Mouse (Mus musculus) MN1 (cell line): ENCODE results near the gene Adk.

Experiments
- DNase-seq: peaks from one replicate; pipeline ENCODE4 v3.0.0-alpha.2; 2016; ENCODE audit warnings: low spot score

The Adk gene

GRCm38 (mm10) chr14:21052112-21052780 is at the start of gene Adk, which contains the start of gene Ap3m1:
TSS of gene Adk (plus strand) at chr14:21052574.
TSS of gene Ap3m1 (minus strand) at chr14:21052508.
- peak; percentile 91 for DNase-seq

- DNase-seq, result no peak
Observed at GRCm38 (mm10) chr14:21013800-21014334, 38.5 kb upstream of the Adk start.

- DNase-seq, result no peak
Observed at GRCm38 (mm10) chr14:21017871-21018270, 34.5 kb upstream of the Adk start.

- peak; percentile 53 for DNase-seq
Observed at GRCm38 (mm10) chr14:21018977-21019376, 33.4 kb upstream of the Adk start.

- no peak for DNase-seq
Observed at GRCm38 (mm10) chr14:21020435-21020834, 31.9 kb upstream of the Adk start.

GRCm38 (mm10) chr14:21027542-21027941 is 24.8 kb upstream of the Adk start:
- DNase-seq, result no peak

GRCm38 (mm10) chr14:21029025-21029659 is 23.2 kb upstream of the Adk start:
- no peak for DNase-seq

GRCm38 (mm10) chr14:21031783-21032511 is 20.4 kb upstream of the Adk start:
- peak; percentile 64 for DNase-seq

- no peak for DNase-seq
Observed at GRCm38 (mm10) chr14:21034271-21034670, 18.1 kb upstream of the Adk start.

- DNase-seq, result no peak
Observed at GRCm38 (mm10) chr14:21034791-21035190, 17.6 kb upstream of the Adk start.

- DNase-seq, result no peak
Observed at GRCm38 (mm10) chr14:21039077-21039476, 13.3 kb upstream of the Adk start.

GRCm38 (mm10) chr14:21039623-21040022 is 12.8 kb upstream of the Adk start:
- no peak for DNase-seq

GRCm38 (mm10) chr14:21047840-21048239 is 4.5 kb upstream of the Adk start:
- no peak for DNase-seq

GRCm38 (mm10) chr14:21048879-21049278 is 3.5 kb upstream of the Adk start:
- DNase-seq, result no peak

GRCm38 (mm10) chr14:21050734-21051133 is 1.6 kb upstream of the Adk start:
- peak; percentile 38 for DNase-seq

GRCm38 (mm10) chr14:21051380-21052111 is 828 bp upstream of the Adk start:
- DNase-seq, result peak; percentile 46

- peak; percentile 66 for DNase-seq
Observed at GRCm38 (mm10) chr14:21052781-21053130, 382 bp downstream of the Adk start.

GRCm38 (mm10) chr14:21053151-21053550 is 777 bp downstream of the Adk start:
- DNase-seq, result no peak

- DNase-seq, result no peak
Observed at GRCm38 (mm10) chr14:21053586-21053985, 1.2 kb downstream of the Adk start.

GRCm38 (mm10) chr14:21058972-21059371 is 6.6 kb downstream of the Adk start:
- no peak for DNase-seq

GRCm38 (mm10) chr14:21062766-21063513 is 10.6 kb downstream of the Adk start:
- DNase-seq, result no peak
